Mouse (Mus musculus) liver, postnatal 0 days (tissue): ENCODE results near the gene Slu7.

Experiments used
- CTCF ChIP-seq: sonication (generic); IDR thresholded peaks from 2 replicates; pipeline ENCODE4 v1.5.1; 2016; ENCODE audit warnings: antibody characterized with exemption, low read depth
- EP300 ChIP-seq: IDR thresholded peaks from 2 replicates; pipeline ENCODE4 v1.6.1; 2016; ENCODE audit warnings: antibody characterized with exemption, low read depth, mild to moderate bottlenecking

DNA sequence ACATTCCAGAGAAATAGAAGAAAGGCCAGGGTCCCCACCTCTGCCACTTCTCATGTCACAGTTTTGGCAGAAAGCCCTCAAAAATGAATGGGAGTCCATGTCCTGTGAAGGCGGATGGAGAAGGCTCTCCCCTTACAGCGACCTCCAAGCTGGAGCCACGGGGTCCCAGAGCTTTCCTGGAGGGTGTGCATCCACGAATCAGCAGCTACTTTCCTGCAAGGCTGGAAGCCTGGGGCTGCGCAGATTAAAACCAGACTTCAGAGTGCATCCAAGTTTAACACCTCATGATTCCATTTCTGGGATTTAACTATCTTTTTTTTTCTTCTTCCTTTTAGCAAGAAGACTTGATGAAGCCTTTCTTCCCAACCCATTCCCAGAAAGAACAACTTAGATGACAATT lies 47.0 kb downstream of the Slu7 start:
- TF ChIP-seq CTCF = no peak
- TF ChIP-seq EP300 = no peak
